Mouse (Mus musculus): ENCODE results near the gene Ldb1. TPM values are rescaled to one million over a fixed set of nuclear protein-coding genes. Genes with fewer than 3 reads are reported as not detected.

Gene Ldb1
- polyA plus RNA-seq, 1 experiment, result 60.8 TPM

DNA sequence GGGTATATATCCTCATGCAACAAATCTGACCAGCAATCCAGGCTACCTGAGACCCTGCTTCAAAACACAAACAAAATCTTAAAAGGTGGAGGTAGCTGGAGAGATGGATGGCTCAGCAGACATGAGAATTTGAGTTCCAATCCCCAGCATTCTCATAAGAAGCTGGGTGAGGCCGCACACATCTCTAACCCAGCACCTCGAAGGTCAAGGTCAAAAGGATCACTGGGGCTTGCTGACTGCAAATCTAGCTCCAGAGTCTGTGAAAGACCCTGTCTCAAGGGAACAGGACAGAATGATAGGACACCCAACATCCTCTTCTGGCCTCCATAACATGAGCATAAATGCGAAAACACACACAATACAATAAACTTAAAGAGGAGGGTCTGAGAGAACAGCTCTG, 53.8 kb downstream of the Ldb1 start:
- Histone ChIP-seq H3K27ac (ENCODE audit: insufficient read depth, low read depth, low read length) (no peak overlapping the region), H3K36me3 (ENCODE audit: control insufficient read depth, insufficient read depth, low read length) (peaks cover 2% of the 10 kb centered on the region; the same call in 1 of the 2 replicates), H3K4me1 (ENCODE audit: control insufficient read depth, insufficient read depth, insufficient read length, low read length) (no peaks in the 10 kb centered on the region), H3K4me3 (ENCODE audit: low read depth, low read length) (no peak overlapping the region), H3K27me3 (ENCODE audit: control insufficient read depth, insufficient read depth, low read length) (no peaks in the 10 kb centered on the region)
- TF ChIP-seq POLR2A (IDR thresholded peaks at IDR 0.05; ENCODE audit: low read depth, low read length) (no peak), CTCF (IDR thresholded peaks at IDR 0.05; ENCODE audit: extremely low read depth, insufficient read length, insufficient replicate concordance, low read depth, low read length) (no peak)
- 93% methylated on average over 3 of the region's 3 CpGs for WGBS

GRCm38 (mm10) chr19:45988238-45988637, 56.8 kb downstream of the Ldb1 start:
- WGBS, result 85% methylated on average over 3 of the region's 3 CpGs

GRCm38 (mm10) chr19:45984379-45984778, 60.6 kb downstream of the Ldb1 start:
- Histone ChIP-seq H3K27ac (ENCODE audit: insufficient read depth, low read depth, low read length) (no peak overlapping the region), H3K27me3 (ENCODE audit: control insufficient read depth, insufficient read depth, low read length) (no peaks in the 10 kb centered on the region), H3K36me3 (ENCODE audit: control insufficient read depth, insufficient read depth, low read length) (peaks cover 4% of the 10 kb centered on the region; the same call in 1 of the 2 replicates), H3K4me1 (ENCODE audit: control insufficient read depth, insufficient read depth, insufficient read length, low read length) (no peaks in the 10 kb centered on the region), H3K4me3 (ENCODE audit: low read depth, low read length) (no peak overlapping the region)
- TF ChIP-seq POLR2A (IDR thresholded peaks at IDR 0.05; ENCODE audit: low read depth, low read length) (no peak), CTCF (IDR thresholded peaks at IDR 0.05; ENCODE audit: extremely low read depth, insufficient read length, insufficient replicate concordance, low read depth, low read length) (no peak)

More at GRCm38 (mm10) chr19:45988238-45988637, 56.8 kb downstream of the Ldb1 start:
- H3K27me3 ChIP-seq (ENCODE audit: control insufficient read depth, insufficient read depth, low read length), result no peaks in the 10 kb centered on the region
- peaks cover 2% of the 10 kb centered on the region; the same call in 1 of the 2 replicates for H3K36me3 ChIP-seq (ENCODE audit: control insufficient read depth, insufficient read depth, low read length)
- no peak overlapping the region for H3K27ac ChIP-seq (ENCODE audit: insufficient read depth, low read depth, low read length)
- TF ChIP-seq POLR2A (IDR thresholded peaks at IDR 0.05; ENCODE audit: low read depth, low read length), result no peak
- TF ChIP-seq CTCF (IDR thresholded peaks at IDR 0.05; ENCODE audit: extremely low read depth, insufficient read length, insufficient replicate concordance, low read depth, low read length), result no peak
- no peaks in the 10 kb centered on the region for H3K4me1 ChIP-seq (ENCODE audit: control insufficient read depth, insufficient read depth, insufficient read length, low read length)
- no peak overlapping the region for H3K4me3 ChIP-seq (ENCODE audit: low read depth, low read length)

Other genes with a start within 250 kb of the Ldb1 start
- 5.9 and 6.5 TPM in 2 replicates for gene Kcnip2, start 229.2 kb downstream of the Ldb1 start, polyA plus RNA-seq (2012; rRNA removed)
- gene Armh3, start 46.7 kb downstream of the Ldb1 start, polyA plus RNA-seq (2012; rRNA removed), result 3.6 and 7.5 TPM in 2 replicates
- gene Hps6, start 41.7 kb downstream of the Ldb1 start, polyA plus RNA-seq (2012; rRNA removed), result 3.4 and 5.6 TPM in 2 replicates
- 9.9 and 10.6 TPM in 2 replicates for gene Pprc1, start 328 bp downstream of the Ldb1 start, polyA plus RNA-seq (2012; rRNA removed)
- 3.4 and 4.3 TPM in 2 replicates for gene Nolc1, start 30.6 kb upstream of the Ldb1 start, polyA plus RNA-seq (2012; rRNA removed)
- not detected in 2 replicates for gene Elovl3, start 86.7 kb upstream of the Ldb1 start, polyA plus RNA-seq (2012; rRNA removed)
- gene Pitx3, start 103.1 kb upstream of the Ldb1 start, polyA plus RNA-seq (2012; rRNA removed), result not detected in 2 replicates
- gene Gbf1, start 107.3 kb upstream of the Ldb1 start, polyA plus RNA-seq (2012; rRNA removed), result 77.6 and 146 TPM in 2 replicates

All from small intestine, adult 2 months (tissue).